Mouse (Mus musculus) forebrain, embryonic 16.5 days (tissue): Measurements from ENCODE around the gene Scn4b. TPM values are rescaled to one million over a fixed set of nuclear protein-coding genes. Genes with fewer than 3 reads are reported as not detected.

Experiments used
- ATAC-seq: fragments of 200-750 bp; cut with Nextera tagmentation; 2 replicates; pipeline ENCODE4 v1.8.0; 2017; ENCODE audit warnings: mild to moderate bottlenecking, moderate library complexity
- H3K27ac ChIP-seq: fragments of 300-500 bp; sonication (generic); 2 replicates; pipeline ENCODE4 v1.5.1; 2014; ENCODE audit warnings: low read length, control low read depth
- H3K27me3 ChIP-seq: fragments of 300-500 bp; sonication (generic); replicated peaks from 2 replicates; pipeline ENCODE4 v1.6.1; 2014; ENCODE audit warnings: low read length; ENCODE audit not compliant: control insufficient read depth, insufficient read depth
- H3K36me3 ChIP-seq: fragments of 300-500 bp; sonication (generic); 2 replicates; pipeline ENCODE4 v1.6.1; 2014; ENCODE audit not compliant: control insufficient read depth, insufficient read depth
- H3K4me1 ChIP-seq: fragments of 300-500 bp; sonication (generic); replicated peaks from 2 replicates; pipeline ENCODE4 v1.6.1; 2014; ENCODE audit warnings: low read length; ENCODE audit not compliant: control insufficient read depth, insufficient read depth
- H3K4me2 ChIP-seq: fragments of 300-500 bp; sonication (generic); 2 replicates; pipeline ENCODE4 v1.6.1; 2014; ENCODE audit warnings: mild to moderate bottlenecking, low read length, control low read depth
- H3K4me3 ChIP-seq: fragments of 300-500 bp; sonication (generic); replicated peaks from 2 replicates; pipeline ENCODE4 v1.5.1; 2014; ENCODE audit warnings: mild to moderate bottlenecking, low read length, control low read depth
- H3K9ac ChIP-seq: fragments of 300-500 bp; sonication (generic); replicated peaks from 2 replicates; pipeline ENCODE4 v1.6.1; 2014; ENCODE audit warnings: low read depth, low read length, control low read depth
- H3K9me3 ChIP-seq: fragments of 300-500 bp; sonication (generic); 2 replicates; pipeline ENCODE4 v1.6.1; 2016; ENCODE audit warnings: low read length; ENCODE audit not compliant: control insufficient read depth
- WGBS: fragments of 180-500 bp; shearing (Covaris S2); extraction: QIAGEN DNeasy Blood & Tissue Kit; methylation state at CpG from one replicate; pipeline ENCODE4 v1.1.7; 2014; 5-methylcytosine and 5-hydroxymethylcytosine counted together
- polyA plus RNA-seq: library from polyadenylated mRNA; unstranded; fragments of >200 nt; fragmentation: Nextera tagmentation; extraction: Ambion mirVana; gene quantifications from 2 replicates; pipeline ENCODE4 v1.2.1, GENCODE M21; 2015

The Scn4b gene
- polyA plus RNA-seq, 1 experiment from 2014 or later = 0.24 TPM

DNA sequence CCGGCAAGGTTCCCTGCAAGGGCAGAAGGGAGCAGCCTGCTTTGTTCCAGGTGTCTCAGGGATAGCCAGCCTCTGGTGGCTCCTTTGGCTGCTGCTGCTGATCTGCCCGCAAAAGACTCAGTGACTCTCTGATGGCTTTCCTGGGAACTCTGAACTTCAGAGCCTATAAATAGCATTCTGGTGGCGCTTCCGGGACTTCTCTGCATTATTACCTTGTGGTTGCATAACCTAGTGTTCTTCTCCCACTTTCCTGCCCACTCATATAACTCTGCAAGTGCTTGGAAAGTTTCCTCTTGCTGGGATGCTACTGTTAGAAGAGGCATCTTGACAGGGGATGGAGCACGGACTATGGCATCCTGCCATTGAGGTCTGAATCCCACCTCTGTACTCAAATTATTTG, 59.4 kb downstream of the Scn4b start:
- ATAC-seq = no peak
- Histone ChIP-seq H3K4me1 (no peaks in the 10 kb centered on the region), H3K27ac (no peak overlapping the region), H3K27me3 (no peaks in the 10 kb centered on the region), H3K9me3 (no peaks in the 10 kb centered on the region), H3K4me2 (no peak overlapping the region), H3K4me3 (no peak overlapping the region), H3K36me3 (no peaks in the 10 kb centered on the region), H3K9ac (no peak overlapping the region)
- WGBS = 90% methylated on average over 5 of the region's 5 CpGs

- Histone ChIP-seq H3K9me3 (no peaks in the 10 kb centered on the region), H3K27ac (no peak overlapping the region), H3K27me3 (no peaks in the 10 kb centered on the region), H3K36me3 (no peaks in the 10 kb centered on the region), H3K9ac (no peak overlapping the region), H3K4me1 (no peaks in the 10 kb centered on the region), H3K4me2 (no peak overlapping the region), H3K4me3 (no peak overlapping the region)
- WGBS = 80% methylated on average over 5 of the region's 5 CpGs
- no peak for ATAC-seq
Measured at GRCm38 (mm10) chr9:45201319-45201947, 63.2 kb downstream of the Scn4b start.

DNA sequence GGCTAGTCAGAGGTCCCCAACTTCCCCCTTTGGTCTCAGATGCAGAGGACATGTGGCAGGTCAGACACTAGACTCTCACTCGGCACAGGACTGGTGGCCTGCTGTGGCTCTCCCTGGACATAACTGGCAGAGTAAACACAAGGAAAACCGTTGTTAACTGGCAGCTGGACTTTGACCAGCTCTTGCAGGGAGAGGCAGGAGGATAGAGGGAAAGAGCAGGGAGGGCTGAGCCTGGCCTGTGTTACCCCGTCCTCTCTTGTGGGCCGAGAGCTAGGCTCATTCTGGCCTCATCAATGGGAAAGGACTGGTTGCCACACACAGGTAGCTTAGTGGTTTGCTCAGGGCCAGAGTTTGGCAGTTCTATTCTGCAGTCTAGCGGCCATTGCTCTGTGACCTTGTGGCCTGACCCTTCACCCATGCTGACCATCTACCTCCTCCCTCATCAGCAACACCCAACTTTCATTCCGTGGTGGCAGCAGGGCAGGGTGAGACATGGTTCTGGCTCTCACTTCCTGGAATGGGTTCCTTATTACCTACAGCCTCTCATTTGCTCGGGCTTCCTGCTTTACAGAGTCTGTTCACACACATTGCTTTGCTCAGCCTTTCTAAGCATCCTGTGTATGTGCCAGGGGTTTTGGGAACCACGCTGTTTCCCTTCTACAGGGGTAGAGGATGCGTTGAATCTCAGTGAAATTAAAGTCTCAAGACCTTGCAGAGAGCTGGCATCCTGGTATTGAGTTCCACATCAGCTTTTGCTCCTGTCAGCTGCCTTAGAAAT, 64.0 kb downstream of the Scn4b start:
- H3K4me3 ChIP-seq = no peak overlapping the region
- no peak overlapping the region for H3K27ac ChIP-seq
- WGBS = 76% methylated on average over 9 of the region's 9 CpGs
- no peak for ATAC-seq
- H3K36me3 ChIP-seq = no peaks in the 10 kb centered on the region
- no peak overlapping the region for H3K9ac ChIP-seq
- no peaks in the 10 kb centered on the region for H3K4me1 ChIP-seq
- H3K4me2 ChIP-seq = no peak overlapping the region
- H3K27me3 ChIP-seq = no peaks in the 10 kb centered on the region
- no peaks in the 10 kb centered on the region for H3K9me3 ChIP-seq

Other genes with a start within 250 kb of the Scn4b start
- gene Atp5l, start 217.7 kb upstream of the Scn4b start, polyA plus RNA-seq = 638 and 661 TPM in 2 replicates
- gene Ube4a, start 172.8 kb upstream of the Scn4b start, polyA plus RNA-seq = 38.5 and 42.7 TPM in 2 replicates
- gene Cd3g, start 158.0 kb upstream of the Scn4b start, polyA plus RNA-seq = not detected in 2 replicates
- not detected in 2 replicates for gene Cd3d, start 156.6 kb upstream of the Scn4b start, polyA plus RNA-seq
- gene Cd3e, start 128.8 kb upstream of the Scn4b start, polyA plus RNA-seq = not detected in 2 replicates
- gene Mpzl2, start 98.6 kb upstream of the Scn4b start, polyA plus RNA-seq = 0.38 and 0.96 TPM in 2 replicates
- 1.0 and 1.2 TPM in 2 replicates for gene Mpzl3, start 83.2 kb upstream of the Scn4b start, polyA plus RNA-seq
- 0.34 and 0.61 TPM in 2 replicates for gene Jaml, start 59.2 kb upstream of the Scn4b start, polyA plus RNA-seq
- 5.7 and 6.9 TPM in 2 replicates for gene Scn2b, start 20.6 kb upstream of the Scn4b start, polyA plus RNA-seq
- gene BC049352, start 43.6 kb downstream of the Scn4b start, polyA plus RNA-seq = 0.14 and 0.38 TPM in 2 replicates
- not detected in 2 replicates for gene Tmprss4, start 65.7 kb downstream of the Scn4b start, polyA plus RNA-seq
- 0.52 TPM in 2 replicates for gene Il10ra, start 130.8 kb downstream of the Scn4b start, polyA plus RNA-seq
- 0.10 TPM in 1 of 2 replicates, not detected in the other for gene Tmprss13, start 180.7 kb downstream of the Scn4b start, polyA plus RNA-seq
- gene Fxyd6, start 231.8 kb downstream of the Scn4b start, polyA plus RNA-seq = 481 and 559 TPM in 2 replicates